Mouse (Mus musculus): ENCODE data around the gene Lrrk2.

- TF ChIP-seq CHD2 (IDR thresholded peaks at IDR 0.05; ENCODE audit: low read depth, low read length) (no peak), HCFC1 (IDR thresholded peaks at IDR 0.05; ENCODE audit: borderline replicate concordance, insufficient read depth, low read length) (no peak), MAFK (IDR thresholded peaks at IDR 0.05; ENCODE audit: insufficient read depth, low read depth, low read length) (no peak), ZC3H11A (IDR thresholded peaks at IDR 0.05; ENCODE audit: borderline replicate concordance, low read depth, low read length) (no peak), ZNF384 (IDR thresholded peaks at IDR 0.05; ENCODE audit: low read depth, low read length) (no peak)
Observed at GRCm38 (mm10) chr15:91641631-91642030, 31.3 kb upstream of the Lrrk2 start.

Measured in ES-E14 (cell line).